9 mouse cellular contexts compared by ENCODE assay signal in the genomic region with DNA sequence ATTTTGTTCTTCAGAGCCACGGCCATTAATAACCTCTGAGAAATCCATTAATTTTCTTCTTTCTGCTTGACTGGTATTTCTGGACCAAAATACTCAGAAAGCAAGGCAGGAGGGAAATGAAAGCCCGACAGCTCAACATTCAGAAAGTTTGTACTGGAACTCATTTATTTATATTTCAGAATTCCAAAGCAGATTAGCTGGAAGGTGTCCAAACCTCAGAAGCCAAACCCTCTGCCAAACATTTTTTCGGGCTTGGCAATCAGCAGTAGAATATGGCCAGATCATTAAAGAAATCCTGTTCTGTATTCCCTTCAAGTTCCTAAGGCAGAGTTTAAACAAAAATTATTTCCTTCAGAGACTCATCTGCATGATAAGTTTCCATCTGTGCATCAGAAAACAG.
DNase-seq lines count a peak whose midpoint lies in the region; ATAC-seq lines count a peak whose summit lies in the region.
"Had no signal": no experiment of that assay in that cellular context is flagged by ENCODE, and none has a peak within 500 bp of the region (broad histone marks: within the 10 kb centered on the region; RNA-seq: fewer than 3 reads in every experiment).

No protein-coding gene starts in this region.

- intact Hi-C loops in heart, postnatal 25 days (cut with DNase I) = loop anchor here (5.0 kb wide), 2 partner anchors 306 to 451 kb away; partner anchors contain the start of gene Tbl1xr1

- H3K4me1 ChIP-seq in forebrain, embryonic 16.5 days (replicated peaks; ENCODE audit: control insufficient read depth, insufficient read depth, low read length) = peaks cover 7% of the 10 kb centered on the region
- no peaks in the 10 kb centered on the region for H3K4me1 ChIP-seq in forebrain, embryonic 11.5 days (replicated peaks; ENCODE audit: control insufficient read depth, insufficient read depth, low read length)
- H3K4me1 ChIP-seq in lung, embryonic 15.5 days = peaks cover 16% of the 10 kb centered on the region
- H3K4me1 ChIP-seq: embryonic facial prominence, embryonic 12.5 days had no signal

- peak; percentile 69 for ATAC-seq in forebrain, embryonic 16.5 days
- ATAC-seq in forebrain, embryonic 11.5 days (replicated peaks; ENCODE audit: low FRiP score) = no peak
- peak; percentile 62; the same call in 1 of the 2 replicates for ATAC-seq in lung, embryonic 15.5 days (ENCODE audit: borderline replicate concordance, extremely low read depth, low FRiP score, low TSS enrichment)

- no peak overlapping the region for H3K9ac ChIP-seq in forebrain, embryonic 16.5 days (replicated peaks; ENCODE audit: low read depth, low read length)
- no peak overlapping the region for H3K9ac ChIP-seq in forebrain, embryonic 11.5 days (ENCODE audit: low read length)
- no peak overlapping the region for H3K9ac ChIP-seq in lung, embryonic 15.5 days
- H3K9ac ChIP-seq: embryonic facial prominence, embryonic 12.5 days had no signal

- DNase-seq in forebrain, embryonic 11.5 days (ENCODE audit: low spot score) = no peak
- peak; percentile 18 to 28 for DNase-seq in right cerebral cortex, adult 2 months (ENCODE audit: low spot score in 2 of 2)
- DNase-seq in right cerebral cortex, postnatal 4 days = no peak
- DNase-seq in heart, postnatal 25 days (ENCODE audit: low spot score) = peak; percentile 12
- DNase-seq in thymus, adult 18-20 months = no peak
- no peak for DNase-seq in testis, postnatal 14 days (ENCODE audit: low spot score)

- WGBS in forebrain, embryonic 16.5 days = 23% methylated on average over 3 of the region's 3 CpGs
- 77% methylated on average over 3 of the region's 3 CpGs for WGBS in forebrain, embryonic 11.5 days
- 4% methylated on average over 3 of the region's 3 CpGs for WGBS in lung, embryonic 15.5 days

- no peak overlapping the region for H3K4me3 ChIP-seq in forebrain, embryonic 16.5 days (replicated peaks; ENCODE audit: low read length)
- no peak overlapping the region for H3K4me3 ChIP-seq in forebrain, embryonic 11.5 days (ENCODE audit: low read depth, low read length)
- no peak overlapping the region for H3K4me3 ChIP-seq in lung, embryonic 15.5 days
- H3K4me3 ChIP-seq: embryonic facial prominence, embryonic 12.5 days had no signal

- no peaks in the 10 kb centered on the region for H3K36me3 ChIP-seq in forebrain, embryonic 16.5 days (ENCODE audit: control insufficient read depth, insufficient read depth)
- no peaks in the 10 kb centered on the region for H3K36me3 ChIP-seq in forebrain, embryonic 11.5 days (ENCODE audit: control insufficient read depth, insufficient read depth, low read length)
- no peaks in the 10 kb centered on the region for H3K36me3 ChIP-seq in lung, embryonic 15.5 days
- H3K36me3 ChIP-seq: embryonic facial prominence, embryonic 12.5 days had no signal

- H3K27me3 ChIP-seq in forebrain, embryonic 16.5 days (replicated peaks; ENCODE audit: control insufficient read depth, insufficient read depth, low read length) = no peaks in the 10 kb centered on the region
- no peaks in the 10 kb centered on the region for H3K27me3 ChIP-seq in forebrain, embryonic 11.5 days (ENCODE audit: control insufficient read depth, insufficient read depth, low read length)
- no peaks in the 10 kb centered on the region for H3K27me3 ChIP-seq in lung, embryonic 15.5 days
- H3K27me3 ChIP-seq: embryonic facial prominence, embryonic 12.5 days had no signal

- H3K4me2 ChIP-seq in forebrain, embryonic 16.5 days (ENCODE audit: low read length) = no peak overlapping the region
- no peak overlapping the region for H3K4me2 ChIP-seq in forebrain, embryonic 11.5 days (ENCODE audit: low read depth, low read length, severe bottlenecking)
- H3K4me2 ChIP-seq in lung, embryonic 15.5 days = peak overlapping the region; percentile 3; the same call in 1 of the 2 replicates
- H3K4me2 ChIP-seq: embryonic facial prominence, embryonic 12.5 days had no signal

- no peaks in the 10 kb centered on the region for H3K9me3 ChIP-seq in forebrain, embryonic 16.5 days (ENCODE audit: control insufficient read depth, low read length)
- no peaks in the 10 kb centered on the region for H3K9me3 ChIP-seq in forebrain, embryonic 11.5 days (ENCODE audit: control insufficient read depth, low read length)
- no peaks in the 10 kb centered on the region for H3K9me3 ChIP-seq in lung, embryonic 15.5 days
- H3K9me3 ChIP-seq: embryonic facial prominence, embryonic 12.5 days had no signal

- peak overlapping the region; percentile 20 for H3K27ac ChIP-seq in forebrain, embryonic 16.5 days (ENCODE audit: low read length)
- H3K27ac ChIP-seq in forebrain, embryonic 11.5 days (ENCODE audit: low read depth, low read length) = no peak overlapping the region
- H3K27ac ChIP-seq in lung, embryonic 15.5 days = peak overlapping the region; percentile 80
- H3K27ac ChIP-seq: embryonic facial prominence, embryonic 12.5 days had no signal

Comparison
In these comparisons a context has a peak if more than half of its experiments do, and no peak if none do; other contexts are left out.
1. DNase-seq: peak in right cerebral cortex, adult 2 months (2 of 2) and heart, postnatal 25 days (single experiment); none in forebrain, embryonic 11.5 days (single experiment), right cerebral cortex, postnatal 4 days (single experiment), thymus, adult 18-20 months (0 of 2) and testis, postnatal 14 days (single experiment).